Mouse (Mus musculus) CH12F3 (cell line): ENCODE measurements around the gene Eml6.

Experiments used
- in situ Hi-C: fragments of 300-500 bp; cut with MboI; formaldehyde crosslinking; loops from 2 replicates; pipeline ENCODE4 v1.14.3; 2020; ENCODE audit warnings: low sequenced_read_pairs

Eml6 gene

DNA sequence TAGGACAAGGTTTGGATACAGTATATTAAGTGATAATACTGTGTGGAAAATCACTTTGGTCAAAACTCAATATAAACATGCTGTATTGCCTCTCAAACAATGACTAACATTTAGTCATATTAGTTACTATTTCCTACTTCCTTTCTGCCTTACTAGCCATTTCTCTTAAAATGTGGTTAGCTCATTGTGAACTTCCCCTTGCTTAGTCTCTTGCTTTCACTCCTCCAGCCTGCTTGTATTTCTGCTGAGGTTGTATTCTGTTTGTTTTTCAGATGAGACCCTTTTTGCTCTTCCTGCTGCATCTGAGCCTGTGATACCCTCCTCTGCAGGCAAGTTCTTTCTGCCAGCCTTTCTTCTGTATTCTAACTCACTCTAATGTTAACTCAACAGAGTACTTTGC, 320.6 kb downstream of the Eml6 start:
- in situ Hi-C loops, result loop anchor here (25.0 kb wide), 2 partner anchors 357 to 507 kb away; no protein-coding TSS in a partner anchor

DNA sequence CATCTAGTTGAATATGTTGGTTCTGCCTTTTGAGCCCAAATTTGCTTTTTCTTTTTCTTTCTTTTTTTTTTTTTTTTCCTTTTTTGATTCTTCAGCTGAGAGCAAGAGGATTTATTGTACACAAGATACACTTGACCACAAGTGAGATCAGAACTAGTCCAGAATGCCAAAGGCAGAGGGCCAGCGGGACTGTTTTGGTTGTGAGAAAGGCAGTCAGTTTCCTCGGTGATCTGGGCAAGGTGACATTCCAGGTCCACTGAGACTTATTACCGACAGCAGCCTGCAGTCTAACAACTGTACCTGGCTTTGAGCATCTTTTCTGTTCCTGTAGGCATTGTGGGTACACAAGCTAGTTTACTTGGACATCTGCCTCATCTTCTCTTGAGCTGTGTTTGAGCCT, 323.1 kb downstream of the Eml6 start:
- in situ Hi-C loops, result loop anchor here (25.0 kb wide), 2 partner anchors 360 to 510 kb away; no protein-coding TSS in a partner anchor

DNA sequence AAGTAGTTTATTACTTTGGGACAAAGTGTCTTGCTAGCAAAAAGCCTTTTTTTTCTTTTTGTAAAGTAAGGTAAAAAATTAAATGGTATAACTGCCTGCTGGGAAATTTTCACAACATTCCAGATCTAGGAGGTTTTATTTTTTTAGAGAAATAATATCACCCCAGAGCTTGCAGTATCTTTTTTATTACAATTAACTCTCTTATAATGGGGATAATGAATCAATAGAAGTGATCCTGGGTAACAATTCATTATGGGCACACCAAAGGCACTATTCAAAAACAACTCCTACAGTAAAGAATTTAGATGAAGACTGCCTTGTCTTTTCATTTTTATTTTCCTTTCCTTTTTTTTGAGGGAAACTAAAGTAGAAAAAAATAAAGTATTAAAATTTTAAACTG, 331.1 kb downstream of the Eml6 start:
- in situ Hi-C loops, result loop anchor here (10.0 kb wide), 1 partner anchor 160 kb away; no protein-coding TSS in a partner anchor

DNA sequence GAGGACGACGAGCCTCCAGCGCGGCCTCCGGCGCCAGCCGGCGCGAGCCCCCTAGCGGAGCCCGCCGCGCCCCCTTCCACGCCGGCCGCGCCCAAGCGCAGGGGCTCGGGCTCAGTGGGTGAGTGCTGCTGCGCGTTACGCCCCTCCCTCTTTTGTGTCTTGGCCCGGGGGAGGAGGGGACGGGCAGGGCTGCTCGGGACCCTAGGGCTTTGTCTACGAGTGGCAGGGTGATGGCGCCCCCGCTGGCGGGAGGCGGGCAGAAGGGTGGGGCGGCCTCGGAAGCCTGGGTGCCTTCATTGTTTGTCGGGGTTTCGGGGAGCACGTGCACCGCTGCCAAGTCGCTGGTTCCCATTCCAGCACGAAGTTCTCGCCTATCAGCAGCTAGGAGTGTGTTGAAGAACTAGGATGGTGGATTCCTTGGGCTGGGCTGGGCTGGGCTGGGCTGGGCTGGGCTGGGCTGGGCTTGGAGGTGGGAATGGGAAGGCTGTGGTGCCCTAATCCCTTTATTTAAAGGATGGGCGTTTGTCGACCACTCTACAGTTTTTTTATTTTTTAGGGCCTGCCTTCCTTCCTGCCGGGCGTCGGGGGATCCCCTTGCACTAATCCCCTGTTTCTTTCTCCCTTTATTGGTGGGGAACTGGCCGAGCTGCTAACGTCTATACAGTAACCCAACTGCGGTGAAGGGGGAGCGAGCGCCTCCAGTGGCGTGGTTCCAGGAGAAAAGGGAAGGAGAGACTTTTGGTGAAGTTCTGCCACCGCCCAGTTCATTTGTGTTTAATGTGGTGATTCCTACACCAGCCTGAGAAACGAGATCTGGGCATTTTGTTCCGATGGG, 332.0 kb downstream of the Eml6 start:
- in situ Hi-C loops, result loop anchor here (10.0 kb wide), 1 partner anchor 159 kb away; no protein-coding TSS in a partner anchor
